Mouse (Mus musculus) kidney, adult 18-20 months (tissue): Measurements from ENCODE around the gene Washc1.
A peak's percentile ranks its signal among the peaks of the same experiment; 100 is the strongest.
"Not testable (repeated sequence)": the region's sequence is repeated elsewhere in the genome, so short reads cannot be mapped to it uniquely, and the experiment has no call there.

Source experiments
- DNase-seq: peaks from one replicate; pipeline ENCODE4 v3.0.0; 2021

The Washc1 gene

GRCm38 (mm10) chr17:66111402-66111959, at the start of gene Washc1:
Washc1 (plus strand) TSS chr17:66111545.
- DNase-seq, result peak; percentile 90

- no peak for DNase-seq
Observed at GRCm38 (mm10) chr17:66065115-66065514, 46.2 kb upstream of the Washc1 start.

- not testable (repeated sequence) for DNase-seq
Observed at GRCm38 (mm10) chr17:66069036-66069435, 42.3 kb upstream of the Washc1 start.

- DNase-seq, result no peak
Observed at GRCm38 (mm10) chr17:66073971-66074370, 37.4 kb upstream of the Washc1 start.

GRCm38 (mm10) chr17:66075827-66076173, 35.5 kb upstream of the Washc1 start:
- no peak for DNase-seq

- no peak for DNase-seq
Observed at GRCm38 (mm10) chr17:66076174-66076927, 35.0 kb upstream of the Washc1 start.

GRCm38 (mm10) chr17:66076934-66077333, 34.4 kb upstream of the Washc1 start, which contains the start of gene Ankrd12:
Ankrd12 (minus strand) TSS chr17:66077089.
- DNase-seq, result peak; percentile 98

GRCm38 (mm10) chr17:66077437-66077850, 33.9 kb upstream of the Washc1 start:
- DNase-seq, result no peak

GRCm38 (mm10) chr17:66084486-66084885, 26.9 kb upstream of the Washc1 start:
- no peak for DNase-seq

- DNase-seq, result no peak
Observed at GRCm38 (mm10) chr17:66085038-66085437, 26.3 kb upstream of the Washc1 start.

- no peak for DNase-seq
Observed at GRCm38 (mm10) chr17:66090251-66090650, 21.1 kb upstream of the Washc1 start.

- DNase-seq, result no peak
Observed at GRCm38 (mm10) chr17:66091392-66091791, 20.0 kb upstream of the Washc1 start.

GRCm38 (mm10) chr17:66092065-66092464, 19.3 kb upstream of the Washc1 start:
- no peak for DNase-seq

- DNase-seq, result no peak
Observed at GRCm38 (mm10) chr17:66092664-66093063, 18.7 kb upstream of the Washc1 start.

GRCm38 (mm10) chr17:66100566-66101379, 10.6 kb upstream of the Washc1 start:
- DNase-seq, result no peak

GRCm38 (mm10) chr17:66101380-66102330, 9.7 kb upstream of the Washc1 start, which contains the start of gene Ndufv2:
Ndufv2 (minus strand) TSS chr17:66101559.
- DNase-seq, result peak; percentile 92

- DNase-seq, result no peak
Observed at GRCm38 (mm10) chr17:66104076-66104475, 7.3 kb upstream of the Washc1 start.

GRCm38 (mm10) chr17:66106601-66107267, 4.6 kb upstream of the Washc1 start:
- DNase-seq, result peak; percentile 60

- DNase-seq, result no peak
Observed at GRCm38 (mm10) chr17:66107466-66107865, 3.9 kb upstream of the Washc1 start.

GRCm38 (mm10) chr17:66108198-66108597, 3.1 kb upstream of the Washc1 start:
- DNase-seq, result no peak

- no peak for DNase-seq
Observed at GRCm38 (mm10) chr17:66110746-66111145, 599 bp upstream of the Washc1 start.

GRCm38 (mm10) chr17:66112166-66112565, 821 bp downstream of the Washc1 start:
- no peak for DNase-seq
